Mouse (Mus musculus) CH12.LX (cell line): ENCODE measurements around the gene Pik3r2. TPM values are rescaled to one million over a fixed set of nuclear protein-coding genes. Genes with fewer than 3 reads are reported as not detected.
"Not testable (repeated sequence)": the region's sequence is repeated elsewhere in the genome, so short reads cannot be mapped to it uniquely, and the experiment has no call there.

Experiments
- DNase-seq: peaks from one replicate; pipeline ENCODE4 v3.0.0-alpha.2; 2013; ENCODE audit errors: extremely low read depth
- H3K27ac ChIP-seq: 2 replicates; pipeline ENCODE4 v1.5.1; 2012; ENCODE audit warnings: low read depth, mild to moderate bottlenecking, control low read depth, moderate library complexity; ENCODE audit not compliant: insufficient read depth
- H3K27me3 ChIP-seq: replicated peaks from 2 replicates; pipeline ENCODE3; 2012; ENCODE audit warnings: inconsistent platforms
- H3K36me3 ChIP-seq, 2 experiments: replicated peaks in 1 of 2; 2 replicates each; pipeline versions ENCODE3 to v1.6.1; 2012; ENCODE audit warnings: inconsistent platforms in 1 of 2, low read length in 1 of 2, mild to moderate bottlenecking in 1 of 2, mixed read lengths in 1 of 2, moderate library complexity in 1 of 2; ENCODE audit not compliant: control insufficient read depth in 1 of 2, insufficient read depth in 1 of 2
- H3K4me1 ChIP-seq, 2 experiments: 2 replicates each; pipeline ENCODE4 v1.6.1; 2012; ENCODE audit warnings: inconsistent platforms in 1 of 2, moderate library complexity in 1 of 2; ENCODE audit not compliant: insufficient read depth in 2 of 2, control insufficient read depth in 1 of 2
- H3K4me2 ChIP-seq: 2 replicates; pipeline ENCODE4 v1.6.1; 2012; ENCODE audit warnings: low read depth, mild to moderate bottlenecking, control low read depth; ENCODE audit not compliant: poor library complexity, insufficient read depth, severe bottlenecking
- H3K4me3 ChIP-seq, 3 experiments: fragments of 150-350 bp in 1 of 3; sonication (generic) in 1 of 3; replicated peaks in 1 of 3; 2 replicates each; pipeline versions ENCODE3 to v1.5.1; 2011 to 2012; ENCODE audit warnings: low read depth in 2 of 3, low read length in 2 of 3, mild to moderate bottlenecking in 2 of 3, moderate library complexity in 2 of 3, control low read depth in 1 of 3, improper control_type of control experiment in 1 of 3, inconsistent platforms in 1 of 3, mixed read lengths in 1 of 3; ENCODE audit not compliant: poor library complexity in 1 of 3
- H3K79me2 ChIP-seq: replicated peaks from 2 replicates; pipeline ENCODE4 v1.6.1; 2012; ENCODE audit warnings: mild to moderate bottlenecking, moderate library complexity; ENCODE audit not compliant: control insufficient read depth, poor library complexity, insufficient read depth, severe bottlenecking; ENCODE audit errors: extremely low read depth
- H3K9ac ChIP-seq: 2 replicates; pipeline ENCODE4 v1.6.1; 2012; ENCODE audit warnings: low read depth, mild to moderate bottlenecking, control low read depth, moderate library complexity; ENCODE audit not compliant: insufficient read depth
- H3K9me3 ChIP-seq: replicated peaks from 2 replicates; pipeline ENCODE3; 2012; ENCODE audit warnings: low read length, inconsistent platforms, mixed read lengths
- BHLHE40 ChIP-seq: IDR thresholded peaks from 2 replicates; pipeline ENCODE4 v1.6.1; 2011; ENCODE audit warnings: mild to moderate bottlenecking, low read depth, low read length, improper control_type of control experiment
- E2F4 ChIP-seq: IDR thresholded peaks from 2 replicates; pipeline ENCODE4 v1.6.1; 2011; ENCODE audit warnings: low read depth, low read length, improper control_type of control experiment; ENCODE audit not compliant: insufficient replicate concordance
- GABPA ChIP-seq: IDR thresholded peaks from 2 replicates; pipeline ENCODE4 v1.6.1; 2012; ENCODE audit warnings: low read depth, low read length, improper control_type of control experiment, inconsistent platforms; ENCODE audit not compliant: insufficient replicate concordance
- MXI1 ChIP-seq: IDR thresholded peaks from 2 replicates; pipeline ENCODE4 v1.6.1; 2011; ENCODE audit warnings: mild to moderate bottlenecking, low read depth, low read length, improper control_type of control experiment
- NELFE ChIP-seq: IDR thresholded peaks from 2 replicates; pipeline ENCODE4 v1.6.1; 2011; ENCODE audit warnings: low read depth, low read length, improper control_type of control experiment
- NRF1 ChIP-seq: IDR thresholded peaks from 2 replicates; pipeline ENCODE4 v1.6.1; 2014; ENCODE audit warnings: low read depth, mild to moderate bottlenecking, inconsistent platforms, low read length, improper control_type of control experiment, moderate library complexity
- PAX5 ChIP-seq: IDR thresholded peaks from 2 replicates; pipeline ENCODE4 v1.6.1; 2012; ENCODE audit warnings: low read length, inconsistent platforms, mixed read lengths
- POLR2A ChIP-seq: IDR thresholded peaks from 2 replicates; pipeline ENCODE4 v1.6.1; 2011; ENCODE audit warnings: low read depth, mild to moderate bottlenecking, improper control_type of control experiment, low read length
- RAD21 ChIP-seq: IDR thresholded peaks from 2 replicates; pipeline ENCODE4 v1.6.1; 2011; ENCODE audit warnings: low read depth, mild to moderate bottlenecking, low read length, improper control_type of control experiment, moderate library complexity
- SMC3 ChIP-seq: IDR thresholded peaks from 2 replicates; pipeline ENCODE4 v1.6.1; 2011; ENCODE audit warnings: low read depth, low read length, improper control_type of control experiment
- TCF12 ChIP-seq: IDR thresholded peaks from 2 replicates; pipeline ENCODE4 v1.6.1; 2014; ENCODE audit warnings: low read depth, mild to moderate bottlenecking, inconsistent platforms, low read length, improper control_type of control experiment
- ZKSCAN1 ChIP-seq: IDR thresholded peaks from 2 replicates; pipeline ENCODE4 v1.6.1; 2012; ENCODE audit warnings: low read depth, inconsistent platforms, low read length, improper control_type of control experiment, borderline replicate concordance
- dilution Hi-C: fragments of 300-500 bp; cut with MboI; formaldehyde crosslinking; loops from 2 replicates; pipeline ENCODE4 v1.14.3; 2020; ENCODE audit warnings: low sequenced_read_pairs; ENCODE audit not compliant: extremely low pct_unique_long_range_greater_than_20kb, extremely low pct_ligation_motif_present
- in situ Hi-C: fragments of 300-500 bp; cut with MboI; formaldehyde crosslinking; loops from 3 replicates; pipeline ENCODE4 v1.14.3; 2019; ENCODE audit warnings: low sequenced_read_pairs, low pct_ligation_motif_present, low pct_unique_long_range_greater_than_20kb, mixed read lengths
- polyA plus RNA-seq: library from polyadenylated mRNA; unstranded; fragments of >175 nt; gene quantifications from 2 replicates; pipeline ENCODE4 v1.2.1, GENCODE M21; 2012; ENCODE audit warnings: low read depth; ENCODE audit not compliant: insufficient read length
- total RNA-seq, 2 experiments: library from RNA; depleted of rRNA; stranded (reverse); fragments of 300-350 nt in 1 of 2; fragments of >200 nt in 1 of 2; gene quantifications; 2 replicates each; pipeline ENCODE4 v1.2.3; 2012 to 2014

Pik3r2 gene
- total and polyA plus RNA-seq, 3 experiments = 13.8 to 45.9 (median 25.8) TPM

DNA sequence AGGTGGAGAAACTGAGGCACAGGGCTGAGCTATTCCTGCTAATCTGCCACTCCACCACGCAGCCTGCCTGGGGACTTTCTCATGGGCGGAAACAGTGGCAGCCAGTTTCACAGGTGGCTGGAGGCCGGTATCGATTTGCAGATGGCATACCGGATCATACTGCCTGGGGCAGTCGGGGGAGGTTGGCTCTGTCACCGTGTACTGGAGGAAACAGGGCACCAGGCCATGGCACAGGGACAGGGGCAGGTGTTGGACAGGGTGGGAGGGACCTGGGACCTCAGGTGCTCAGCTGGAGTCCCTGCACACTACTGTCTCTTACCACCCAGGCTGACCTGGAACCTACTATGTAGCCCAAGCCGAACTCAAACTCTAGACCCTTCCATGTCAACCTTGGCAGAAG lies 49.3 kb upstream of the Pik3r2 start:
- peaks cover 3% of the 10 kb centered on the region for H3K9me3 ChIP-seq

GRCm38 (mm10) chr8:70823802-70824201 lies 47.3 kb upstream of the Pik3r2 start:
- in situ Hi-C loops (no loop called here), dilution Hi-C loops (no loop called here)
- DNase-seq = no peak
- peaks cover 19 to 34% of the 10 kb centered on the region in 2 experiments for H3K36me3 ChIP-seq
- H3K9ac ChIP-seq = no peak overlapping the region
- no peaks in the 10 kb centered on the region for H3K27me3 ChIP-seq
- H3K79me2 ChIP-seq = no peaks in the 10 kb centered on the region
- no peak overlapping the region for H3K4me3 ChIP-seq
- H3K27ac ChIP-seq = no peak overlapping the region
- peaks cover 3% of the 10 kb centered on the region for H3K9me3 ChIP-seq
- no peak overlapping the region for H3K4me2 ChIP-seq
- H3K4me1 ChIP-seq = no peaks in the 10 kb centered on the region
- TF ChIP-seq MXI1 (no peak), RAD21 (no peak), SMC3 (no peak), NELFE (no peak), NRF1 (no peak), E2F4 (no peak), ZKSCAN1 (no peak)

More for the DNA sequence above, 49.3 kb upstream of the Pik3r2 start:
- Histone ChIP-seq H3K4me1 (no peaks in the 10 kb centered on the region), H3K36me3 (peaks cover 2 to 14% of the 10 kb centered on the region in 2 experiments), H3K9ac (no peak overlapping the region), H3K4me2 (no peak overlapping the region), H3K27me3 (no peaks in the 10 kb centered on the region), H3K27ac (no peak overlapping the region), H3K79me2 (no peaks in the 10 kb centered on the region), H3K4me3 (no peak overlapping the region)
- in situ Hi-C loops (no loop called here), dilution Hi-C loops (no loop called here)
- no peak for DNase-seq
- TF ChIP-seq TCF12 (no peak), PAX5 (no peak), GABPA (no peak), BHLHE40 (no peak), POLR2A (no peak)

DNA sequence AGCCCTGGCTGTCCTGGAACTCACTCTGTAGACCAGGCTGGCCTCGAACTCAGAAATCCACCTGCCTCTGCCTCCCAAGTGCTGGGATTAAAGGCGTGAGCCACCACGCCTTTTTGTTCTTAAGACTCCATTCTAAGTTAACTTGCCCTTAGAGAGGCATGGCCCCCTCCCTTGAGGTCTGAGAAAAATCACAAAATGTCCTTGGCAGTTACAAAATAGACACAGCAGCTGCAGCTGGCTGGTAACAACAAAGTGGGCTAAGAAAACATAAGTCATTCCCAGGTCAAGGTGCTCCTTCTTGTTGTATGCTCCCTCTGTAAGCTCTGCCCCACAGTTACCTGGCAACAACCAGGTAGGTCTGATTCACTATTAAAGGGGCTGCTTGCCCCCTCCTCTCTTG lies 46.1 kb upstream of the Pik3r2 start:
- H3K4me1 ChIP-seq, DNase-seq, dilution Hi-C loops, H3K79me2 ChIP-seq, H3K9me3 ChIP-seq, in situ Hi-C loops, H3K9ac ChIP-seq, H3K27ac ChIP-seq, H3K4me2 ChIP-seq, H3K27me3 ChIP-seq, H3K4me3 ChIP-seq: not testable (repeated sequence)
- H3K36me3 ChIP-seq = peaks cover 22 to 40% of the 10 kb centered on the region in 2 experiments
